Mouse (Mus musculus) hindbrain, embryonic 16.5 days (tissue): ENCODE results near the gene Dmrt3. TPM values are rescaled to one million over a fixed set of nuclear protein-coding genes. Genes with fewer than 3 reads are reported as not detected.
A peak's percentile ranks its signal among the peaks of the same experiment; 100 is the strongest.

Experiments used
- ATAC-seq: fragments of 200-750 bp; cut with Nextera tagmentation; 2 replicates; pipeline ENCODE4 v1.8.0; 2017; ENCODE audit warnings: moderate TSS enrichment, moderate library complexity
- H3K27ac ChIP-seq: fragments of 300-500 bp; sonication (generic); 2 replicates; pipeline ENCODE4 v1.5.1; 2014; ENCODE audit warnings: low read depth, mild to moderate bottlenecking, control low read depth, low read length, moderate library complexity
- H3K27me3 ChIP-seq: fragments of 300-500 bp; sonication (generic); replicated peaks from 2 replicates; pipeline ENCODE4 v1.6.1; 2014; ENCODE audit warnings: low read length; ENCODE audit not compliant: control insufficient read depth, insufficient read depth
- H3K36me3 ChIP-seq: fragments of 300-500 bp; sonication (generic); 2 replicates; pipeline ENCODE4 v1.6.1; 2014; ENCODE audit warnings: mild to moderate bottlenecking, low read length, moderate library complexity, mixed read lengths; ENCODE audit not compliant: control insufficient read depth, insufficient read depth
- H3K4me1 ChIP-seq: fragments of 300-500 bp; sonication (generic); 2 replicates; pipeline ENCODE4 v1.6.1; 2014; ENCODE audit warnings: low read depth, low read length; ENCODE audit not compliant: control insufficient read depth, insufficient read depth
- H3K4me2 ChIP-seq: fragments of 300-500 bp; sonication (generic); 2 replicates; pipeline ENCODE4 v1.6.1; 2014; ENCODE audit warnings: mild to moderate bottlenecking, low read length, control low read depth, moderate library complexity
- H3K4me3 ChIP-seq: fragments of 300-500 bp; sonication (generic); 2 replicates; pipeline ENCODE4 v1.5.1; 2014; ENCODE audit warnings: mild to moderate bottlenecking, low read length, control low read depth, moderate library complexity
- H3K9ac ChIP-seq: fragments of 300-500 bp; sonication (generic); 2 replicates; pipeline ENCODE4 v1.6.1; 2014; ENCODE audit warnings: low read depth, mild to moderate bottlenecking, control low read depth, low read length, moderate library complexity
- H3K9me3 ChIP-seq: fragments of 300-500 bp; sonication (generic); 2 replicates; pipeline ENCODE4 v1.6.1; 2014; ENCODE audit warnings: mild to moderate bottlenecking, low read length, moderate library complexity; ENCODE audit not compliant: control insufficient read depth
- WGBS: fragments of 180-500 bp; shearing (Covaris S2); extraction: QIAGEN DNeasy Blood & Tissue Kit; methylation state at CpG from one replicate; pipeline ENCODE4 v1.1.7; 2014; 5-methylcytosine and 5-hydroxymethylcytosine counted together
- polyA plus RNA-seq: library from polyadenylated mRNA; unstranded; fragments of >200 nt; fragmentation: Nextera tagmentation; extraction: Ambion mirVana; gene quantifications from 2 replicates; pipeline ENCODE4 v1.2.1, GENCODE M21; 2015

Gene Dmrt3
- polyA plus RNA-seq = 0.16 and 0.47 TPM in 2 replicates

DNA sequence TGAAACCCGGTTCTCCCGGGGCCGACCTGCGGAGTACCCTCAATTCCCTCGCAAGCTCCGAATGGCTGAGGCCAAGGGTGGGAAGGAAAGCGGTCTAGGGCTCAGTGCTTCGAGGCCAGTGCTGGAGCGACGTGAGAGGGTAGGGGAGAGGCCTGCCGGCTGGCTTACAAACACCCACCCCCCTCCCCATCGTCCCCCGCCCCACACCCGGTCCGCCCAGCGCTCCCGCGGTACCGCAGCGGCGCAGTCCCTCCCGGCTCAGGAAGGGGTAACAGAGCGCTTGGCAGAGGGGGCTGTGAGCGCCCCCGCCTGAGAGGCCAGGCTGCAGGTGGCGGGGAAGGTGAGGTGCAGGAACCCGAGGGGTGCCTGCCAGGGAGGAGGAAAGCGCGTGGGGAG, at the start of gene Dmrt3:
TSS of gene Dmrt3 (plus strand) at position 287 of the 396 bp plus-strand sequence.
- no peak within 1 kb of the TSS for H3K9ac ChIP-seq
- WGBS = 0% methylated on average over 16 of the region's 29 CpGs
- no peak for ATAC-seq

GRCm38 (mm10) chr19:25564430-25564829, 45.7 kb upstream of the Dmrt3 start:
- Histone ChIP-seq H3K4me1 (no peaks in the 10 kb centered on the region), H3K9ac (no peak overlapping the region), H3K9me3 (peaks cover 4% of the 10 kb centered on the region), H3K4me2 (no peak overlapping the region), H3K27me3 (no peaks in the 10 kb centered on the region), H3K36me3 (no peaks in the 10 kb centered on the region), H3K4me3 (no peak overlapping the region), H3K27ac (no peak overlapping the region)
- 79% methylated on average over 12 of the region's 12 CpGs for WGBS
- no peak for ATAC-seq

More for the DNA sequence above, at the start of gene Dmrt3:
- peaks cover 69% of the 10 kb centered on the region for H3K27me3 ChIP-seq
- no peaks in the 10 kb centered on the region for H3K36me3 ChIP-seq
- peaks cover 15% of the 10 kb centered on the region for H3K4me1 ChIP-seq
- peak within 1 kb of the TSS; percentile 43 for H3K4me2 ChIP-seq
- no peaks in the 10 kb centered on the region for H3K9me3 ChIP-seq
- no peak within 1 kb of the TSS for H3K27ac ChIP-seq
- H3K4me3 ChIP-seq = peak within 1 kb of the TSS; percentile 26

GRCm38 (mm10) chr19:25569778-25570177, 40.3 kb upstream of the Dmrt3 start:
- Histone ChIP-seq H3K9me3 (no peaks in the 10 kb centered on the region), H3K4me2 (no peak overlapping the region), H3K4me3 (no peak overlapping the region), H3K9ac (no peak overlapping the region), H3K27ac (no peak overlapping the region), H3K4me1 (no peaks in the 10 kb centered on the region), H3K36me3 (no peaks in the 10 kb centered on the region), H3K27me3 (no peaks in the 10 kb centered on the region; the same call in 1 of the 2 replicates)
- no peak for ATAC-seq
- 88% methylated on average over 7 of the region's 7 CpGs for WGBS

DNA sequence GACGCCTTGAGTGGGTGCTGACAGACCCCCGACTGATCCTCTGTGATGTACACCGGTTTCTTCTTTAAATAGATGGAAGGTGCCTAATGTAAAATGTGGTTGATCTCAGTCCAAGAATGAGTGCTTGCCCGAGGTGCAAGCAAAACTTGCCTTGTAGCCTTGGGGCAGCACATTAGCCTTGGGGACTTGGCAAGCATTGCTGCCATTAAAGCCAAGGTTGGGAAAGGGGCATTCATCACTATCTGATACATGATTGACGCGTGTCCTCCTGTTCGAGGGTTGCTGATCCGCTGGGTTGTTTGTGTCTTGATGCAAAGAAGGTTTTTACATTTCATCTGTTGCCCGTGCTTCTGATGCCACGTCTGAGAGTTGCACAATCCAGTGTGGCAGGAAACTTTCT, 35.7 kb upstream of the Dmrt3 start:
- Histone ChIP-seq H3K9ac (no peak overlapping the region), H3K36me3 (no peaks in the 10 kb centered on the region)
- ATAC-seq = no peak

DNA sequence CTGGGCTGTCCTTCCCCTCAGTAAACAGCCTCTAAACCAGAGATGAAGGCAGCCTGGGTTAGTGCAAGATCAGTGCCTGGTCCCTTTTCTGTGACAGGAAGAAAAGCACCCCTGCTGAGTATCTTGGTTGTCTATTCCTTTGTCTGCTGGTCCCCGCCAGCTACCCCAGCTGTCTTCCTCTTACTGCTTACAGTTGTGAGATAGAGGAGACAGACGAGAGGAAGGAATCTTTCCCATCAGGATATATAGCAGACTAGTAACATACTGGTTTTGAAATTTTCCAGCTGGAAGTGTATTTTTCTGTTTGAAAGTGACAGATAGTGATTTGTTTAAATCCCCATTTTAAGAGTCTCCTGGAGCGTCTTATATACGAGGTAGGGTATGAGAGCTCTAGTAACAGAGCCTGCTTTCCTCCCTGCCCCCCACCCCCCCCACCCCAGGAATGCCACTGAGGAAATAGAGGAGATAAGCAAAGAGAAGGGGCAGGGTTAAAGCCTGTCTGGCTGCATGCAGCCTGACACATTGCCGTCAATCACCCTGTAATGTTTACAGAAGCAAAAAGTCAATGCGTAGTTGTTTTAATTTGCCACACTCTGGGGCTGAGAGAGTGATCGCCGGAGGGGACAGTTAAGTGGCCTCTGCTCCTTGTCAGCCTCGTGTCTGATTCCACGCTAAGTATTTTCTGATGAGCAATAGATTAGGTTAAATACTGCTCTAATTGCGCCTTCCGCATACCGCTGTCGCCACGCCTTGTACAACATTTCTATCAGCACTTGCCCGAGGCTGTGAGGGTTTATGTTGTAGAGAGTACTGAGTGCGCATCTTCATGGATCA, 34.9 kb upstream of the Dmrt3 start:
- WGBS = 12% methylated on average over 17 of the region's 17 CpGs
- H3K27me3 ChIP-seq = peaks cover 2% of the 10 kb centered on the region; the same call in 1 of the 2 replicates
- H3K4me3 ChIP-seq = no peak overlapping the region
- H3K9ac ChIP-seq = no peak overlapping the region
- no peaks in the 10 kb centered on the region for H3K9me3 ChIP-seq
- H3K27ac ChIP-seq = no peak overlapping the region
- H3K4me2 ChIP-seq = peak overlapping the region; percentile 28
- no peaks in the 10 kb centered on the region for H3K36me3 ChIP-seq
- ATAC-seq = no peak
- peaks cover 3% of the 10 kb centered on the region; the same call in 1 of the 2 replicates for H3K4me1 ChIP-seq

More for the DNA sequence above, 35.7 kb upstream of the Dmrt3 start:
- no peak overlapping the region for H3K27ac ChIP-seq
- no peak overlapping the region for H3K4me3 ChIP-seq
- no peaks in the 10 kb centered on the region for H3K9me3 ChIP-seq
- H3K27me3 ChIP-seq = peaks cover 2% of the 10 kb centered on the region; the same call in 1 of the 2 replicates
- H3K4me1 ChIP-seq = peaks cover 3% of the 10 kb centered on the region; the same call in 1 of the 2 replicates
- 43% methylated on average over 10 of the region's 10 CpGs for WGBS
- no peak overlapping the region for H3K4me2 ChIP-seq

- H3K36me3 ChIP-seq = no peaks in the 10 kb centered on the region
- WGBS = 100% methylated on average over 2 of the region's 2 CpGs
- peaks cover 2% of the 10 kb centered on the region; the same call in 1 of the 2 replicates for H3K27me3 ChIP-seq
- H3K4me2 ChIP-seq = no peak overlapping the region
- no peaks in the 10 kb centered on the region for H3K9me3 ChIP-seq
- H3K4me1 ChIP-seq = peaks cover 3% of the 10 kb centered on the region; the same call in 1 of the 2 replicates
- no peak for ATAC-seq
- no peak overlapping the region for H3K4me3 ChIP-seq
- no peak overlapping the region for H3K27ac ChIP-seq
- no peak overlapping the region for H3K9ac ChIP-seq
These were observed 31.7 kb upstream of the Dmrt3 start for GRCm38 (mm10) chr19:25578358-25578757.

- H3K27me3 ChIP-seq = peaks cover 2% of the 10 kb centered on the region; the same call in 1 of the 2 replicates
- WGBS = 92% methylated on average over 2 of the region's 2 CpGs
- no peak overlapping the region for H3K4me2 ChIP-seq
- H3K4me3 ChIP-seq = no peak overlapping the region
- H3K9ac ChIP-seq = no peak overlapping the region
- ATAC-seq = no peak
- H3K4me1 ChIP-seq = peaks cover 3% of the 10 kb centered on the region; the same call in 1 of the 2 replicates
- H3K9me3 ChIP-seq = no peaks in the 10 kb centered on the region
- H3K36me3 ChIP-seq = no peaks in the 10 kb centered on the region
- no peak overlapping the region for H3K27ac ChIP-seq
These were observed 30.7 kb upstream of the Dmrt3 start for GRCm38 (mm10) chr19:25579440-25579839.

DNA sequence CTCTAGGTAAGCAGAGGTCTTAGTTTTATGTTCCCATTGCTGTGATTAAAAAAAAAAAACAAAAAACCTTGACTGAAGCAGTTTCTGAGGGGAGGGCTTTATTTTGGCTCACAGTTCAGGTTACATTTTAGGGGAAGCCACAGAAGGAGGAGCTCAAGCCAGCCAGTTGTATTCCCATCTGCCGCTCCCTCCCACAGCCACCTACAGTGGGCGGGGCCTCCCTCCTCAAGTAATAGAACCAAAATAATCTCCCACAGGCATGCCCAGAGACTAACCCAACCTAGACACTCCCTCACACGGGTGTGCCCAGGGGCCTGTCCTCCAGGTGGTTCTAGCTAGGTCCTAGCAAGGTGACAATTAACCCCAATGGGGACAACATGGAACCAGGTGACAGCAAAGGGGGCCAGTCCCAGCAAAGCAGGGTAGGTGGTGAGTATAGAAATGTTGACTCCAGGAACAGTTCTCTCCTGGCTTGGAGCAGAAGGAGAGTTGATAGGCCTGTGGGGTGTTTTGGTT, 12.3 kb upstream of the Dmrt3 start:
- WGBS = 72% methylated on average over 3 of the region's 3 CpGs
- ATAC-seq = no peak
- Histone ChIP-seq H3K4me2 (no peak overlapping the region), H3K4me1 (no peaks in the 10 kb centered on the region), H3K9me3 (no peaks in the 10 kb centered on the region), H3K27me3 (peaks cover 37% of the 10 kb centered on the region), H3K9ac (no peak overlapping the region), H3K36me3 (no peaks in the 10 kb centered on the region), H3K4me3 (no peak overlapping the region), H3K27ac (no peak overlapping the region)

DNA sequence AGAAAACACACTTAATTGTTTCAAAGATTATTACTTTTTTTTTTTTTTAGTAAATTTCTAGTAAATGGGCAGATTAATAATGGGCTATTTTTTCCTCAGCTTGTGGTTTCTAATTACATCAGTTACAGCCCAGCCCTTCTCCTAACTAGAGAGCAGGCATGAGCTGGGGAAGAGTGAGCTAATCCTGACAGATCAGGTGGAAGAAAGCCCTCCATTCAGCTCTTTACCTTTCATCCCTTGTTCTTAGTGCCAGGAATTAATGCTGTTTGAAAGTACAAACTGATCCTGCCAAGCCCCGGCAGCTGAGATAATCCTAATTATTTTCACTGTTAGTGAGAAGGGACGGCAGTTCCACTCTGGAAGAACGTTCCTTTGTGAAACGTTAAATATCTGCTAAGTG, 11.5 kb upstream of the Dmrt3 start:
- no peak for ATAC-seq
- Histone ChIP-seq H3K36me3 (no peaks in the 10 kb centered on the region), H3K9ac (no peak overlapping the region), H3K4me2 (no peak overlapping the region), H3K27me3 (peaks cover 38% of the 10 kb centered on the region), H3K4me3 (no peak overlapping the region), H3K4me1 (no peaks in the 10 kb centered on the region), H3K27ac (no peak overlapping the region), H3K9me3 (no peaks in the 10 kb centered on the region)
- WGBS = 14% methylated on average over 4 of the region's 4 CpGs
